Mouse (Mus musculus) brain, embryonic 14.5 days (tissue): Measurements from ENCODE around the gene Galr3. TPM values are rescaled to one million over a fixed set of nuclear protein-coding genes. Genes with fewer than 3 reads are reported as not detected.
"Not testable (repeated sequence)": the region's sequence is repeated elsewhere in the genome, so short reads cannot be mapped to it uniquely, and the experiment has no call there.

Experiments
- DNase-seq: peaks from one replicate; pipeline ENCODE4 v3.0.0-alpha.2; 2011; ENCODE audit warnings: low read depth
- CTCF ChIP-seq: fragments of 200-500 bp; IDR thresholded peaks from 2 replicates; pipeline ENCODE4 v1.5.1; 2012; ENCODE audit warnings: inconsistent platforms, mild to moderate bottlenecking, moderate library complexity, borderline replicate concordance; ENCODE audit not compliant: insufficient read depth, insufficient read length; ENCODE audit errors: extremely low read depth
- POLR2A ChIP-seq: fragments of 200-500 bp; IDR thresholded peaks from 2 replicates; pipeline ENCODE4 v1.6.1; 2012; ENCODE audit warnings: mild to moderate bottlenecking, inconsistent platforms, borderline replicate concordance; ENCODE audit not compliant: poor library complexity, insufficient read depth, insufficient read length, severe bottlenecking; ENCODE audit errors: extremely low read depth
- polyA plus RNA-seq: library from polyadenylated mRNA; depleted of rRNA; stranded (reverse); fragments of >200 nt; gene quantifications from 2 replicates; pipeline ENCODE4 v1.2.3, GENCODE M21; 2012

Gene Galr3
- polyA plus RNA-seq, 1 experiment, result 0.19 TPM

DNA sequence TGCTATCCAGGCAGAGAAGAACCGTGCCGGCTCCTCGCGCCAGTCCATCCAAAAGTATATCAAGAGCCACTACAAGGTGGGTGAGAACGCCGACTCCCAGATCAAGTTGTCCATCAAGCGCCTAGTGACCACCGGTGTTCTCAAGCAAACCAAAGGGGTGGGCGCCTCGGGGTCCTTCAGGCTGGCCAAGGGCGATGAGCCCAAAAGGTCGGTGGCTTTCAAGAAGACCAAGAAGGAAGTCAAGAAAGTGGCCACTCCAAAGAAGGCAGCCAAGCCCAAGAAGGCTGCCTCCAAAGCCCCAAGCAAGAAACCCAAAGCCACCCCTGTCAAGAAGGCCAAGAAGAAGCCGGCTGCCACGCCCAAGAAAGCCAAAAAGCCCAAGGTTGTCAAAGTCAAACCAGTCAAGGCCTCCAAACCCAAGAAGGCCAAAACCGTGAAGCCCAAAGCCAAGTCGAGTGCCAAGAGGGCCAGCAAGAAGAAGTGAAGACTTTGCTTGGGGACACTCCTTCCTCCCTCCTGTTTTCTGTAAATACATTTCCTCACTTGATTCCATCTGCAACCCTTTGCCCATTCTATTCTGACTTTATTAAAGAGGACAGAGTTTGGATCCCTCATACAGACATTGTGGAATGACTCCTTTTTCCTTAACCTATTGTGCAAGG, 12.7 kb upstream of the Galr3 start:
- no peak for TF ChIP-seq CTCF
- no peak for TF ChIP-seq POLR2A
- peak; percentile 14 for DNase-seq

DNA sequence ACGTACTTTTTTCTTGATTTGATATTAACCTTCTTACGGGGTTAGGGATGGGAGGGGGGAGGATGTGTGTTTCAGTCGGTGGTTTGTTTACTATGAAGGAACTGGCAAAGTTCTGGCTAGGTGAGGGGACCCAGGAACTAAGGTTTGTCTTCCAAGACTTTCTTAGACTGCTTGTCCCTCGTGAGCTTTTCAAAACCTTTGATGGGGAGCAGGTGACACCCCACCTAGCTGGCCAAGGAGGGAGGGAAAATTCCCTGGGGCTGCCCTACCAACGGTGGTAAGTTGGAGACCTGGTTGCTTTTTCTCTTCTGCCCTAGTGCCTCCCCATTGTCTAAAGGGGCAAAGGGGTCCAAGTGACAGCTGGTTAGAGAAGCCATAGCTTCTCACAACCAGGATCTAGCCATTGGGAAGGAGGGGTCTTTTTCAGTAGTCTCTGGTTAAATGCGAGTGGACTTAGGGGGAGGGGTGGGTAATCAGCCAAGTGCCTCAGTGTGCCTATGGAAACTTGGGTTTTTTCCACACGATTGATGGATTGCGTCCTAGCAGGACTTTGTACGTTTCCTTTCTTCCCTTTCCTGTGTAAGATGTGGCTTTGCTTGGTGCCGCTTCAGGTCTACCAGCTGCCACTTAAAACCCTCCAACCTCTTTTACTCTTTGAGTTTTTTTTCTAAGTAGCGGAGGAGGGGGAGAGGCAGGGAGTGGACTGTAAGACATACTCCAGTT, 12.0 kb upstream of the Galr3 start:
- no peak for TF ChIP-seq POLR2A
- no peak for TF ChIP-seq CTCF
- DNase-seq, result peak; percentile 67

DNA sequence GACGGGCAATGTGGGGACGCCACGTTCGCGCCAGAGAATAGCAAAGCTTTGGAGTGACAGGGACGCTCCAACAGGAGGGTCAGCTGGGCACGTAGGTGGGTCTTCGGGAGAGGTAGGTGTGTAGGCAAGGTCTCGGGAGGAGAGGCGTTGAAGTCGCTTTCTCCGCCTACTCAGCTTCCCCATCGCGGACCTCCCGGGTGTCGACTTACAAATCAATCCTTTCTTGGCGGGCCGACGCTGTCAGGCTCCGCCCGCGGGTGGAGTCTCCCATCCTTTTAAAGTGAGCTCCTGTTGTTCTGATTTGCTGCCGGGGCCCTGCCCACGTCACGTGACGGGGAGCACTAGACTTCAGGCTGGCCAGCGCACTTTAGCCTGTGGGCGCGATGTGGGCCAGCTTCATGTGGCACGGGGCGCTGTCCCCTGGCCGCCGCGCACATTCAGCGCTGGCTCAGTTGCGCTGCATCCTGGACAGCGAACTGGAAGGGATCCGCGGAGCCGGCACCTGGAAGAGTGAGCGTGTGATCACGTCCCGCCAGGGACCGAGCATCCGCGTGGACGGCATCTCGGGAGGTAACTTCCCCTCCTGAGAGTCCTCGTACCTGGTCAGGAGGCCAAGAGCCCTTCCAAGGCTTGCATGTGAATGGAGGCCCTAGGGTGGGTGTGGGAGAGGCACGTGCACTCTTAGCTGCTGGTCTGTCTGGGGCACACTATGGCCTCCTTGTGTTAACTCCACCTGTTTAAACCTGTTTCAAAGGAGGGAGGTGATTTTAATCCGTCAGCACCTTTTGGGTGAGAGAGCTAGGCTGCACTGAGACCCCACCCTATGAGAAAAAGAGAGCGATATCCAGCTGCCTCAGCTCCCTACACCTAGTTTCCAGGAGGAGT, 10.9 kb upstream of the Galr3 start:
- TF ChIP-seq POLR2A (0 out of 2 replicates have a peak, but pooled peaks have one; percentile 43), CTCF (no peak)
- peak; percentile 98 for DNase-seq

GRCm38 (mm10) chr15:79031908-79032307, 9.8 kb upstream of the Galr3 start:
- DNase-seq, result not testable (repeated sequence)

DNA sequence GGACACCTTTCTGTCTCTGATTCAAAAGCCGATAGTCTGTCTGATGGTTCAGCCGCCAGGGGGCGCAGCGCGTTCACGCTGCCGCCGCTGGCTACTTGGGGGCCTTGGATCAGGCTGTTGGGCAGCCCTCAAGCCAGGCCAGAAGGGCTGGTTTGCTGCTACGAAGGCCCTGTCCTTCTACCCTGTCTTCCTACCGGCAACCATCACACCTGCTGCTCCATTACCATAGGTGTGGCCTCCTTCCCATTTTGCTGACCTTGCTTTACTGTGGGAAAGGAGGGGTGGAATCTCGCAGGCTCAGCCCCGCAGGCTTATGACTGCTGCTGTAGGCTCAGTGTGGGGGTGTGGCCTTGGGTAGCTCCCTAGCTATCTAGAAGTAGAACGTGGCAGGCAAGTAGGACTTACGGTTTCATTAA, 3.8 kb upstream of the Galr3 start:
- peak; percentile 90 for TF ChIP-seq CTCF
- no peak for TF ChIP-seq POLR2A
- DNase-seq, result peak; percentile 61

DNA sequence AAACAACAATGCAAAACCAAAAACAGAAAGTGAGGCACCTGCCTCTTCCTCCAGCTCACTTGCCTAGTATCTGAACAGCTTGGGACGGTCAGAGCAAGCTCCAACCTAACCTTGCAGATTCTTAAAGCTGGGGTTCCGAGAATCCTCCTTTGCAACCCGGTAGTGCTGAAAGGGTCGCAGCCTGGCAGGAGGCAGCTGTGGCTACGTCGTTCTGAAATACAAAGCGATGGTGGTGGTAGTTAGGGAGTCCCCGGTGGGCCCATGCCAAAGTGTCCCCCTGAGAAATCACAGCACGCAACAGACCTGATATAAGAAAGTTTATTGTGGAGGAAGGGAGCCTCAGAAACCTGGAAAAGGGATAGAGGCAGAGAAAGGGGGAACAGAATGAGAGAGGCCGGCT, 3.4 kb upstream of the Galr3 start:
- TF ChIP-seq CTCF (no peak), POLR2A (no peak)
- DNase-seq, result no peak

GRCm38 (mm10) chr15:79038853-79039252, 2.8 kb upstream of the Galr3 start:
- TF ChIP-seq POLR2A (no peak), CTCF (peak; percentile 67)
- DNase-seq, result peak; percentile 73

- peak; percentile 31 for DNase-seq
- TF ChIP-seq POLR2A, result no peak
- TF ChIP-seq CTCF, result no peak
These were observed 926 bp upstream of the Galr3 start for GRCm38 (mm10) chr15:79040501-79041416.

DNA sequence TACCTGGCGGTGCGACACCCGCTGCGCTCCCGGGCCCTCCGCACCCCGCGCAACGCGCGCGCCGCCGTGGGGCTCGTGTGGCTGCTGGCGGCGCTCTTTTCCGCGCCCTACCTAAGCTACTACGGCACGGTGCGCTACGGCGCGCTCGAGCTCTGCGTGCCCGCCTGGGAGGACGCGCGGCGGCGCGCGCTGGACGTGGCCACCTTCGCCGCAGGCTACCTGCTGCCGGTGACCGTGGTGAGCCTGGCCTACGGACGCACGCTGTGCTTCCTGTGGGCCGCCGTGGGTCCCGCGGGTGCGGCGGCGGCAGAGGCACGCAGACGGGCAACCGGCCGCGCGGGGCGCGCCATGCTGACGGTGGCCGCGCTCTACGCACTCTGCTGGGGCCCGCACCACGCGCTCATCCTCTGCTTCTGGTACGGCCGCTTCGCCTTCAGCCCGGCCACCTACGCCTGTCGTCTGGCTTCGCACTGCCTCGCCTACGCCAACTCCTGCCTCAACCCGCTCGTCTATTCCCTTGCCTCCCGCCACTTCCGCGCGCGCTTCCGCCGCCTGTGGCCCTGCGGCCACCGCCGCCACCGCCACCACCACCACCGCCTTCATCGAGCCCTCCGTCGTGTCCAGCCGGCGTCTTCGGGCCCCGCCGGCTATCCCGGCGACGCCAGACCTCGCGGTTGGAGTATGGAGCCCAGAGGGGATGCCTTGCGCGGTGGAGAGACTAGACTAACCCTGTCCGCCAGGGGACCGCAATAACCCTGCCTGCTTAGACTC, 1.2 kb downstream of the Galr3 start:
- DNase-seq, result peak; percentile 57

GRCm38 (mm10) chr15:79044837-79045236, 3.2 kb downstream of the Galr3 start:
- peak; percentile 30 for DNase-seq

More for the DNA sequence above, 1.2 kb downstream of the Galr3 start:
- TF ChIP-seq CTCF (no peak), POLR2A (no peak)

GRCm38 (mm10) chr15:79048186-79048585, 6.5 kb downstream of the Galr3 start:
- no peak for DNase-seq
- TF ChIP-seq CTCF (no peak), POLR2A (no peak)

More at GRCm38 (mm10) chr15:79044837-79045236, 3.2 kb downstream of the Galr3 start:
- no peak for TF ChIP-seq POLR2A
